In genomic region chr9:65542111-65542524, GRCm38 (mm10) we compare ENCODE assay signal across 10 mouse cellular contexts. TPM values are rescaled to one million over a fixed set of nuclear protein-coding genes. Genes with fewer than 3 reads are reported as not detected.
DNase-seq lines count a peak whose midpoint lies in the region; ATAC-seq and TF ChIP-seq lines count a peak whose summit lies in the region.
"Had no signal": no experiment of that assay in that cellular context is flagged by ENCODE, and none has a peak within 500 bp of the region (broad histone marks: within the 10 kb centered on the region; RNA-seq: fewer than 3 reads in every experiment).

No protein-coding gene starts in this region.

- no peaks in the 10 kb centered on the region for H3K36me3 ChIP-seq in liver, embryonic 11.5 days (ENCODE audit: control insufficient read depth, insufficient read depth, low read length)
- H3K36me3 ChIP-seq in stomach, embryonic 14.5 days (ENCODE audit: control insufficient read depth, insufficient read depth, low read length), result no peaks in the 10 kb centered on the region
- H3K36me3 ChIP-seq: hindbrain, embryonic 15.5 days had no signal

- H3K4me2 ChIP-seq in liver, embryonic 11.5 days, result peak overlapping the region; percentile 7; the same call in 1 of the 2 replicates
- no peak overlapping the region for H3K4me2 ChIP-seq in stomach, embryonic 14.5 days (replicated peaks; ENCODE audit: low read depth, low read length)
- H3K4me2 ChIP-seq: hindbrain, embryonic 15.5 days had no signal

- peak overlapping the region; percentile 3; the same call in 1 of the 2 replicates for H3K4me3 ChIP-seq in gastrocnemius, adult 2 months
- no peak overlapping the region for H3K4me3 ChIP-seq in lung, adult 2 months (replicated peaks; ENCODE audit: extremely low read depth, low read depth, low read length)
- H3K4me3 ChIP-seq in liver, embryonic 11.5 days (ENCODE audit: low read depth, low read length), result no peak overlapping the region
- no peak overlapping the region for H3K4me3 ChIP-seq in stomach, embryonic 14.5 days (ENCODE audit: low read depth, low read length)
- H3K4me3 ChIP-seq: hindbrain, embryonic 15.5 days had no signal

- WGBS in lung, adult 2 months, result 50% methylated on average over 7 of the region's 7 CpGs
- 22% methylated on average over 7 of the region's 7 CpGs for WGBS in liver, embryonic 11.5 days
- WGBS in stomach, embryonic 14.5 days, result 75% methylated on average over 7 of the region's 7 CpGs

- H3K4me1 ChIP-seq in lung, adult 2 months (ENCODE audit: control insufficient read depth, insufficient read depth, low read length), result peaks cover 4% of the 10 kb centered on the region
- H3K4me1 ChIP-seq in liver, embryonic 11.5 days (replicated peaks; ENCODE audit: control insufficient read depth, insufficient read depth, low read length), result peaks cover 27% of the 10 kb centered on the region
- H3K4me1 ChIP-seq in stomach, embryonic 14.5 days (ENCODE audit: control insufficient read depth, insufficient read depth, low read length), result peaks cover 8% of the 10 kb centered on the region; the same call in 1 of the 2 replicates

- peak overlapping the region; percentile 81 for H3K27ac ChIP-seq in gastrocnemius, adult 2 months
- H3K27ac ChIP-seq in liver, embryonic 11.5 days (ENCODE audit: low read depth, low read length), result peak overlapping the region; percentile 85
- peak overlapping the region; percentile 48; the same call in 1 of the 2 replicates for H3K27ac ChIP-seq in stomach, embryonic 14.5 days (ENCODE audit: low read length)
- H3K27ac ChIP-seq: hindbrain, embryonic 15.5 days had no signal

- intact Hi-C loops in gastrocnemius, adult 2 months (cut with DNase I), result loop anchor here (5.0 kb wide), 1 partner anchor 35 kb away; no protein-coding TSS in a partner anchor
- intact Hi-C loops in gastrocnemius, postnatal 36 days (cut with DNase I), result no loop called here

- no peak overlapping the region for H3K9ac ChIP-seq in liver, embryonic 11.5 days (ENCODE audit: low read depth, low read length)
- no peak overlapping the region for H3K9ac ChIP-seq in stomach, embryonic 14.5 days (replicated peaks; ENCODE audit: low read depth, low read length)
- H3K9ac ChIP-seq: hindbrain, embryonic 15.5 days had no signal

- peak; percentile 16; the same call in 1 of the 2 replicates for ATAC-seq in liver, embryonic 11.5 days (replicated peaks; ENCODE audit: low FRiP score)
- ATAC-seq in stomach, embryonic 14.5 days (ENCODE audit: insufficient number of reproducible peaks, insufficient read depth, low FRiP score, low read depth), result no peak
- no peak for ATAC-seq in erythroid progenitor cell, adult 5-6 weeks (replicated peaks; ENCODE audit: low FRiP score, poor library complexity, severe bottlenecking)

- DNase-seq in gastrocnemius, adult 2 months, result no peak
- DNase-seq in gastrocnemius, postnatal 36 days, result no peak
- DNase-seq in lung, postnatal 25 days (ENCODE audit: low spot score), result peak; percentile 45
- no peak for DNase-seq in lung, adult 2 months
- no peak for DNase-seq in liver, embryonic 11.5 days (ENCODE audit: low spot score)
- no peak for DNase-seq in thymus, postnatal 14 days

- TF ChIP-seq CTCF in gastrocnemius, adult 2 months (IDR thresholded peaks at IDR 0.05), result no peak
- no peak for TF ChIP-seq CTCF in lung, adult 2 months (IDR thresholded peaks at IDR 0.05; ENCODE audit: insufficient read depth, low read length)

- no peaks in the 10 kb centered on the region for H3K9me3 ChIP-seq in liver, embryonic 11.5 days (ENCODE audit: control insufficient read depth, low read length)
- H3K9me3 ChIP-seq in stomach, embryonic 14.5 days (ENCODE audit: control insufficient read depth, low read depth, low read length), result no peaks in the 10 kb centered on the region
- H3K9me3 ChIP-seq: hindbrain, embryonic 15.5 days had no signal

- no peaks in the 10 kb centered on the region for H3K27me3 ChIP-seq in liver, embryonic 11.5 days (replicated peaks; ENCODE audit: control insufficient read depth, insufficient read depth, low read length)
- no peaks in the 10 kb centered on the region for H3K27me3 ChIP-seq in stomach, embryonic 14.5 days (ENCODE audit: control insufficient read depth, insufficient read depth, low read length)
- H3K27me3 ChIP-seq: hindbrain, embryonic 15.5 days had no signal

- TF ChIP-seq POLR2A in lung, adult 2 months (IDR thresholded peaks at IDR 0.05; ENCODE audit: borderline replicate concordance, extremely low read depth, low read depth, low read length), result no peak

RNA-seq across cellular contexts. Expression of gene Ankdd1a, which starts 22.1 kb away (rescaled TPM):
- not detected for total RNA-seq in gastrocnemius, adult 2 months (2021)
- total RNA-seq in gastrocnemius, postnatal 36 days (2021), result not detected
- 0.17 and 0.59 TPM in 2 replicates for polyA plus RNA-seq in lung, adult 2 months (2012; rRNA removed)
- not detected in 2 replicates for polyA plus RNA-seq in liver, embryonic 11.5 days (2014; fragmentation: Nextera tagmentation; extraction: Ambion mirVana)
- not detected in 2 replicates for polyA plus RNA-seq in stomach, embryonic 14.5 days (2014; fragmentation: Nextera tagmentation; extraction: Ambion mirVana)
- total RNA-seq in erythroid progenitor cell, adult 5-6 weeks (2015; ENCODE audit: low replicate concordance), result not detected in 2 replicates
- not detected in 2 replicates for total RNA-seq in erythroid progenitor cell, adult 5-6 weeks (2017; ENCODE audit: low replicate concordance)
- polyA plus RNA-seq: embryonic facial prominence, embryonic 11.5 days had no signal

RNA-seq across cellular contexts. Expression of gene Plekho2, which starts 37.7 kb away (rescaled TPM):
- total RNA-seq in gastrocnemius, adult 2 months (2021), result 1 to 10 TPM; 4.4 to 4.5 TPM
- total RNA-seq in gastrocnemius, postnatal 36 days (2021), result 1 to 10 TPM; 5.2 to 5.9 TPM
- polyA plus RNA-seq in lung, adult 2 months (2012; rRNA removed), result 31.6 and 36.7 TPM in 2 replicates
- 29.5 and 30.3 TPM in 2 replicates for polyA plus RNA-seq in liver, embryonic 11.5 days (2014; fragmentation: Nextera tagmentation; extraction: Ambion mirVana)
- 17.2 and 21.2 TPM in 2 replicates for polyA plus RNA-seq in stomach, embryonic 14.5 days (2014; fragmentation: Nextera tagmentation; extraction: Ambion mirVana)
- 32.3 and 42.2 TPM in 2 replicates for total RNA-seq in erythroid progenitor cell, adult 5-6 weeks (2015; ENCODE audit: low replicate concordance)
- 48.6 and 54.6 TPM in 2 replicates for total RNA-seq in erythroid progenitor cell, adult 5-6 weeks (2017; ENCODE audit: low replicate concordance)

RNA-seq across cellular contexts. Expression of gene Pif1, which starts 44.8 kb away (rescaled TPM):
- total RNA-seq in gastrocnemius, adult 2 months (2021), result not detected
- under 1 TPM in 1 of 2 experiments, not detected in 1; 0.92 TPM for total RNA-seq in gastrocnemius, postnatal 36 days (2021)
- 0.36 and 1.0 TPM in 2 replicates for polyA plus RNA-seq in lung, adult 2 months (2012; rRNA removed)
- 16.4 and 18.0 TPM in 2 replicates for polyA plus RNA-seq in liver, embryonic 11.5 days (2014; fragmentation: Nextera tagmentation; extraction: Ambion mirVana)
- 9.9 and 11.0 TPM in 2 replicates for polyA plus RNA-seq in stomach, embryonic 14.5 days (2014; fragmentation: Nextera tagmentation; extraction: Ambion mirVana)
- total RNA-seq in erythroid progenitor cell, adult 5-6 weeks (2015; ENCODE audit: low replicate concordance), result 75.0 and 77.1 TPM in 2 replicates
- total RNA-seq in erythroid progenitor cell, adult 5-6 weeks (2017; ENCODE audit: low replicate concordance), result 68.7 and 94.9 TPM in 2 replicates

Comparison
In these comparisons a context has a peak if more than half of its experiments do, and no peak if none do; other contexts are left out.
1. RNA of gene Plekho2, which starts 37.7 kb away (total RNA-seq): 32.3 to 54.6 TPM in erythroid progenitor cell, adult 5-6 weeks; 5.2 to 5.9 TPM in gastrocnemius, postnatal 36 days and 4.4 to 4.5 TPM in gastrocnemius, adult 2 months; every median in the first group is over 4 times any median in the second.
2. RNA of gene Pif1, which starts 44.8 kb away (total RNA-seq): 68.7 to 94.9 TPM in erythroid progenitor cell, adult 5-6 weeks; 0.92 TPM in gastrocnemius, postnatal 36 days and not detected in gastrocnemius, adult 2 months; every median in the first group is over 10 times any median in the second.
3. Peak in every context shown above with its lines, with median percentiles within 50 percentile points of each other: H3K27ac ChIP-seq.